Mouse (Mus musculus): ENCODE results near the gene Cdkn2aipnl.

GRCm38 (mm10) chr11:51960967-51961471 is 6.4 kb upstream of the Cdkn2aipnl start:
- TF ChIP-seq CTCF (IDR thresholded peaks at IDR 0.05; ENCODE audit: borderline replicate concordance, control insufficient read depth, extremely low read depth, insufficient read depth, low read length, poor library complexity) (no peak), POLR2A (IDR thresholded peaks at IDR 0.05; ENCODE audit: control insufficient read depth, extremely low read depth, insufficient read depth, low read length, poor library complexity) (no peak)
